Mouse (Mus musculus) right cerebral cortex, postnatal 36 days (tissue): ENCODE measurements around the gene Ift172.
A peak's percentile ranks its signal among the peaks of the same experiment; 100 is the strongest.

Experiments
- DNase-seq, 2 experiments: peaks; one replicate each; pipeline ENCODE4 v3.0.0; 2022; ENCODE audit warnings: low spot score in 2 of 2, mixed read lengths in 1 of 2

The Ift172 gene

DNA sequence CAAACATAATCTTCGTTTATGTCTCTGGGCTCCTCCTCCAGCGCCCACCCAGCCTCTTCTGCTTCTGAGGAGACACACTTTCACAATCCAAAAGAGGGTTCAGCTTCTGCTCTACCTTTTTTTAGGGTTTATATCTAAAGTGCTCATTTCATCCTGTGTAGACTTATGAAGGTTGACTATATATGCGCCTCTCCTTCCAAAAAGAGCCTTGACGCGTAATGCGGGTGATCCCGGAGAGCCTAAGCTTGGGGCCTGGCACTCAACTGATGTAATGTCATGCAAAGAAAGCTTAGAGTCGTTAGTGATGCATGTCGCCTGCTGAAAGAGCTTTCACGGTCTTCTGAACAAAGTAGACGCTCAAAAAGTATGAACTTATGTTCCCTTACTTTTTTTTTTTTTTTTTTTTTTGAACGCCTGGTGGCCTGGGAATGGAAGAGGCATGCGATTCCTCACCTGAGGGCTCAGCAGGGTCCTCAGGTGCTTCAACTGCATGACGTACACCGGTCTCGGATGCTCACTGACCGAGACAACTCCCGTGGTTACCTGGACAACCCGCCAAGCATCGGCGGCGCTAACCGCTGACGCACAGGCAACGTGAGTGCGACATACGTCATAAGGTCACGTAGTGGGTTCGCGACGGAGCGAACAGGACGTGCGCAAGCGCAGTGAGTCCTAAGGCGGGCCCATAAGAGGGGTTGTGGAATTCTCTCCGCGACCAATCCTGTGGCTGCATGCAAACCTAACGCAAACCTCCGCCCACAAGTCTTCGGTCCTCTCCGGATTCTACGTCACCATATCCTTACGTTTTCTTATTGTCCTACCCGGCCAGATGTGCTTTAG is at the start of gene Ift172:
Ift172 (minus strand) TSS at position 596 of the 840 bp plus-strand sequence.
- DNase-seq: peak; percentile 95 to 97

DNA sequence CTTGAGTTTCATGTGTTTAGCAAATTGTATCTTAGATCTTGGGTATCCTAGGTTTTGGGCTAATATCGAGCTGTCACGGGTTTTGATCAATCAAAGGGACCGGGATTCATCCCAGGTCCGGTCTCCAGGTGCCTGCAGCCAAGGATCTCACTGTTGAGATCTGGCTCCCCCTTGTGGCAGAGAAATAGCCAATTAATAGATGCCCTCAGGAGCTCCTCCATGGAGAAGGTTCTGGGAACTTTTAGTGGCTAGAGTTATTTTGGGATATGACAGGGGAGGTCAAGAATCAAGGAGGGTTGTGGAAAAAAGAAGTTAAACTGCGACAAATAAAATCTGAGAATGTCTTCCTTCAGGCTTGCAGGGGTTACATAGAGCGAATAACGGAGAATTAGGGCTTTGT is 37.3 kb upstream of the Ift172 start:
- peak; percentile 11 to 36 for DNase-seq

DNA sequence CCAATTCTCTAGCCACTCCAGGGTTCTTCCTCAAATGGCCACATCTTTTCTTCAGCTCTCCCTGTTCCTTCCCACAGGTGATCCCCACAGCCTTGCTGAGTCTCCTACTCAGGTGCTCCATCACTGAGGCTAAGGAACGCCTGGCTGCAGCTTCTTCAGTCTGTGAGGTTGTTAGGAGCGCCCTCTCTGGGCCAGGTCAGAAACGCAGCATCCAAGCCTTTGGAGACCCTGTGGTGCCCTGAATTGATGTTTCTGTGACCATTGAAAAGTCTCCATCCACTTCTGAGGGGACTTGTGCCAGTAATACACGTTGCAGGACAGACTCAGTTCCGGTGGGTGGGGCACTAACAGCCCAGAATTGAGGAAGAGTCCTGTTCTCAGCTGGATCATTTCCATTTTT is 35.9 kb upstream of the Ift172 start:
- DNase-seq: no peak

DNA sequence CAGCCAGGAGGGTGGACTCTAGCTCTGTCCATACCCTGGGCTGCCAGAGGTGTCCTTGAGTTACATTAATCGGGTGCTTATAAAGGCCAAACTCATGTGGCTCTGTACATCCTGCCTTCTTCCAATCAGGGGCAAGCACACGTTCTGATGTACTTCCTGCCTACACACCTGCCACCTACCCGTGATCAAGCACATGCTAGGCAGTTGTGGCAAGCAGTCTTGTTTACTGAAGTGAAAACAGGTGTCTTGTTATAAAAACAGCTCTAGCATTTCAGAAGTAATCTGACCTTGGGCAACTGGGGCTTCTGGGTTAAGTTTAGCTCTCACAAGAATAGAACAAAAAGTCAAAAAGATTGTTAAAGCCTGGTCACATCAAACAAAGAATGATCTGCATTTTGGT is 33.2 kb upstream of the Ift172 start:
- no peak for DNase-seq

DNA sequence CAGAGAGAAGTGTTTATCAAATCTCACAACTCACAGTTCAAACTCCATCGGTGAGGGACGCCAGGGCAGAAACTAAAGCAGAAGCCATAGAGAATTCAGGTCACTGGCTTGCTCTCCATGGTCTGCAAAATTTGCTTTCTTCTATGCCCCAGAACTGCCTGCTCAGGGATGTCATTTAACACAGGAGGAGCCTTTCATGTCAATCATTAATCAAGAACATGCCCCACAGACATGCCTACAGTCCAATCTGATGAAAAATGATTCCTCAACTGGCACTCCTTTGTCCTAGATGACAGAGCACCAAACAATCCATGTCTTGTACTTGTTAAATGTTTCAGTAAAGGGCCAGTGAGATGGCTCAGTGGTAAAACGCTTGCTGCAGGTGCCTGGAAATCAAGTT is 31.9 kb upstream of the Ift172 start:
- no peak for DNase-seq

DNA sequence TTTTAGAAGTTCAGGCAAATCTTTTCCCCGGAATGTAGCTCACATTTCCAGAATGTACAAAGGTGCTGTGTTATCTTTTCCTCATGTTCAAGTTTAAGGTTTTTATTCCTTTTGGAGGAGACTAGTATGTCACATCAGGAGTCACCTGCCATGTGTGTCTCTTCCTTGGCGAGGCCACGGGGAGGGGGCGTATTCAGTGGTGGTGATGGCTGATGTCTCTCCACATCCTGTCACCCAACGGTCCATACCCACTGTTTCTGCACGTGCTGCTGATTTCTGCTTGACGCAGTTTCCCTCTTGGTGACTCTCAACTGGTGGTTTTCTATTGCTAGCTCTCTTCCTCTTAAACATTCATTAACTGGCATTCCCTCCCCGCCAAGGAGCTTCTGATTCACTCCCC is 21.9 kb upstream of the Ift172 start:
- no peak for DNase-seq

DNA sequence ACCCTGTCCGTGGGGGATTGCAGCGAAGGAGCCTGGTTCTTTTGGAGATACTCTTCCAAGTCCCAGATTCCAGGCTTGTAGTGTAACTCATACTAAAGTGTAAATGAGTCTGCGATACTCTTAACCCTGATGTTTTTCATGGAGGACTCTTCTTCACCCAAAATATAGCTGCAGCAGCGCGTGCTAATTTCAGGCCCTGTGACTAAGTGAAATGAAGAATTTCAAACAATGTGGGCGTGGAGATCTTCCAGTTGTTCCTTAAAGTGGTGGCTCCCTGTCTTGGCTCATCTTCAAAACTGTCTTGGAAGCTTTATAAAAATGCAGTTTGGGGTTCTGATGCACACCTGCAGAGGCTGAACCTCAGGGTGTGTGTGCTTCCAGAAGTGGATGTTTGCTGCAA is 12.2 kb upstream of the Ift172 start:
- DNase-seq: no peak

DNA sequence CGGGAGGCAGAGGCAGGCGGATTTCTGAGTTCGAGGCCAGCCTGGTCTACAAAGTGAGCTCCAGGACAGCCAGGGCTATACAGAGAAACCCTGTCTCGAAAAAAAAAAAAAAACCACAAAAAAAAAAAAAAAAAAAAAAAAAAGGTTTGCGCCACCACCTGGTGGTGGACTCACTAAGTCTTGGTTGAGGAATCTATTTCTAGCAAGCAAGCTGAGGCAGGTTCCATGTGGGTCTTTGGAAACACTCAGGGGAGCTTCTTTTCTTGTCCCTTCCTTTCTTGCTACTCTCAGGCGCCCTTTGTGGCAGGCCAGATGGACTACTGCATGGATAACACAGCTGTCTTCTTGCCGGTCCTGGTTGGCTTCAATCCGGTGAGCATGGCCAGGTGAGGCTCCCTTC is 10.9 kb upstream of the Ift172 start:
- no peak for DNase-seq

DNA sequence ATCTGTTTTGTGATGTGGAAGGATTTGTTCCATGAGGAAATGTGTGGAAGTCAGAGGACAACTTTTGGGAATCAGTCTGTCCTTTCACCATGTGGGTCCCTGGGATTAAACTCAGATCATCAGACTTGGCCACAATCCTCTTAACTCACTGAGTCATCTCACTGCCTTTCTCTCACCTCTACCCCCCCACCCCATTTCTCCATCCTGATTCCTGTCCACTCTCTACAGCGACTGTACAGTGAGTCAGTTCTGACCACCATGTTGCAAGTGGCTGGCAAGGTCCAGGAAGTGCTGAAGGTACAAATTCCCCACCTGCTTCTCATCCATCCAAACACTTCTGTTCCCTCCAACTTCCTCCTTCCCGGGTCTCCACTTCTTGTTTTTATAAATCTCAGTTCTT is 7.6 kb upstream of the Ift172 start:
- DNase-seq: no peak

DNA sequence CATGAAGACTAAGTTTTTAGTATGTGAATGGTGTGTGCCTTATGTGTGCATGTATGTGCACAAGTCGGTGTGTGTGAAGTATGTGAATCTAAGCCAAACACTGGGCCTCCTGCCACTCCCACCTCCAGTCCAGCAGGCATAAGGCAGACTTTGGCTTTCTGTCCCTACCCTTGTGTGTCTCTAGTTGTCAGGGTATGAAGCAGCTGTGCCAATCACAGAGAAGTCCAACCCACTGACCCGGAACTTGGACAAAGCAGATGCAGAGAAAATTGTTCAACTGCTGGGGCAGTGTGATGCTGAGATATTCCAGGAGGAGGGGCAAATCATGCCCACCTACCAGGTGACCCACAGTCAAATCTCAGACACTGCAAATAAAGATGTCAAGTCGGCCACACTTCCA is 7.1 kb upstream of the Ift172 start:
- no peak for DNase-seq

DNA sequence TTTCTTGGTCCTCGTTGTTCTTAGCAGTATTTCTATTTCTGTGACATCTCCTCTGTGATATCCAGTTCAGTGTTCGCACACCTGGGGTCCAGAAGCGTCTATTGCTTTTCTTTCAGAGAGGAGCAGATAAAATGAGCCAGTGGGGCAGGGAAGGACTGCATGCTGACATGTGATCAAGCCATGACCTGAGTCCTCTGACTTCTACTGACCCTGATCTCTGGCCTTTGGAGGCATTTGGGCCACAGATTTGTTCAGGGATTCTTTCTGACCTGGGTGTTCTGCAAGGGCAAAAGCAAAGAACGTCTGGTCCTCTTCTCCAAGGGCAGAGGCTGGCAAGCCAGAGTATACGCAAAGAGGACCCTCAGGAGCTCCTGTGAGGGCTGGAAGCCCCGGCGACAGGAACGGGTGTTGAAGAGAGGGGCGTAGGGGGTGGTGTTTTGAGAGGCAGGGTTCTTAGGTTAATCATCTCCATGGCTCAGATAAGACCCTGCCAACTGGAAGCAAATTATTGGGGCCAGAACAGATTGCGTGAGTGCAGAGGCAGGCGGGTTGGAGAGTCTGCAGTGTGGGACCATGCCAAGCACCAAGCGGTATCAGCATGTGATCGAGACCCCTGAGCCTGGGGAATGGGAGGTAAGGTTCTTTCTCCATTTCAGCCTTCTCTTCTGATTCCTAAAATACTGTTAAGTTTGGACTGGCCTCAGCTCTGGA is 6.3 kb upstream of the Ift172 start, which contains the start of gene Gckr:
Gckr (plus strand) TSS at position 397 of the 711 bp plus-strand sequence.
- DNase-seq: no peak

DNA sequence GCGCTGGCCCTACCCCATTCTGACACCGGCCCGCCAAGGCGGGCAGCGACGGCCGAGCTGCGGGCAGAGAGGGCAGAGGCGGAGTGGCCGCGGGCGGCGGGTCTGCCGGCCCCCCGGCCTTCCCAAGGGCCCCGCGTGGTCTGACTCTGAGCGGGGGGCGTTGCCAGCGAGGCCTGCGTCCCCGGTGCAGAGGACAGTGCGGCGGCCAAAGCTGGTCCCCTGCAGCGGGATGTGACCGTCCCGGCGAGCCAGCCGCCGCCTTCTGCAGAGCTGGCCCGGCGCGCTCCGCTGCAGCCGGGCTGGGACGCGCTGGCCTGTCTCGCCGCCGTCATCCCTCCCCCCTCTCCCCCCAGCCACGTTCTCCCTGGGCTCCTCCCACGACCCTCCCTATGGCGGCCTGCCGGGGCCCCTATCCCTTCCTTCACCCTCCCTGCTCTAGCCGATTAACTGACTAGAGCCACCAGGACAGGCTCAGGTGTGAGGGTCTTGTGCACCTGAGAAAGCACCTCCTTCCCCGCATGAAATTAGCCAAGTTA is 4.8 kb upstream of the Ift172 start, which contains the start of gene Fndc4:
Fndc4 (minus strand) TSS at position 475 of the 536 bp plus-strand sequence.
- DNase-seq: no peak

DNA sequence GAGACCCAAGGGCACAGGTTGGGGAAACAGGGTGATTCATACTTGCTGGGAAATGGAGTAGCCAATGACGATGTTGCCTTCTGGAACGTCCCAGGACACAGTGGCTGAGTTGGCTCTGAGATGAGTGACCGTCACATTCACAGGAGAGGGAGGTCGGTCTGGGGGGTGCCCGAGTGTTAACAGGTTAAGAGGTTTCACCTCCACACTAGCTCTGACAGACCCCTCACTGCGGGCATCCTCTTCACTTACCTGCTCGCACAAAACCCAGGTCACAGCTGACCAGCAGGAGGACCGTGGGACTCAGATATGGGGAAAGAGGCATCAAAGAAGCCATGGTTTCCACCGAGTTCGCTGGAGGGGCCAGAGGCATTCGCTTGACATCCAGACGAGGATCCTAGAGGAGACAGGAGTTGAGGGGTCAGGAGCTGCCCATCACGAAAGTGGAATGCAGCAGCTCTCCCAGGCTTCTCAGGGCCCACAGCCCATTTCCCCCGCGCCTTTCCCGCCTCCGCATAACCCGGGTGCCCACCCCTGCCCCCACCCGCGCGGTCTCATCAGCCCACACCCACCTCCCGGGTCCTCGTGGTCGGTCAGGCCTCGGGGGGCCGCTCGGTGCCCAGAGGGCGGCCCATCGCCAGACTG is 4.2 kb upstream of the Ift172 start:
- DNase-seq: no peak

DNA sequence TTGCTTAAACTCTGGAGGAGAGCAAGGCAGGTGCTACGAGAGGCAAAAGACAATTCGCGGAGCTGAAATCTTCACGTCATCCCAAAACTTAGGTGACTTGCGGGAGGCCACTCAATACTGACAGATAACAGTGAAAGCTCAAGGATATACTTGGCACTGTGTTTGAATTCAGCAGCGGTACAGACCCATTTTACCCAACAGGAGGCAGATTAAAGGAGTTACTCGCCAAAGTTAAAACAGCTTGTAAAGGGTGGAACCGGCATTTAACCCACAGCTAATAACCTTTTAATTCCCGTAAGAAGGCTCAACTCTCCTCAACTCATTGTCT is 409 bp upstream of the Ift172 start:
- no peak for DNase-seq

DNA sequence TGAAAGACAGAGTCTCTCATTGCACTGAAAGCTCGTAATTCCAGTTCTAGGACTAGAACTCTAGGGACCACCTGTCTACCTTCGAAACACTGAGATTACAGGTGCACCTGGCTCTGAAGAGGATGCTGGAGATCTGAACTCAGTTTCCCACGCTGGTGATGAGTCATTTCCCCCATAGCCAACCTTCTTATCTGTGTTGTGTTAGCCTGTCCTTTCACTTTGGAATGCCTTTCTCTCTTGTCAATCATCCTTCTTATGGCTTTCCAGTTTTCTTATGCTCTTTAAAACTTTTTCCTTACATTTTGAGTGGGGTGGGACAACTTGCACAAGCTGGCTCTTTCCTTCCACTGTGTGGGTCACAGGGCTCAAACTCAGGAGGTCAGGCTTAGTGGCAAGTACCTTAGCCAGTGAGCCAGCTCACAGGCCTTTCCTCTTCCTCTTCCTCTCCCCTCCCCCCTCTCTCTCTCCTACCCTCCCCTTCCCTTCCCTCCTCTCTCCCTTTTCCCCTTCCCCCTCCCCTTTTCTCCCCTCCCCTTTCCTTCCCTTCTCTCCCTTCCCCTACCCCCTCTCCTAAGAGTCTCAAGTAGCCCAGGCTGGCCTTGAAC is 1.2 kb downstream of the Ift172 start:
- no peak for DNase-seq

DNA sequence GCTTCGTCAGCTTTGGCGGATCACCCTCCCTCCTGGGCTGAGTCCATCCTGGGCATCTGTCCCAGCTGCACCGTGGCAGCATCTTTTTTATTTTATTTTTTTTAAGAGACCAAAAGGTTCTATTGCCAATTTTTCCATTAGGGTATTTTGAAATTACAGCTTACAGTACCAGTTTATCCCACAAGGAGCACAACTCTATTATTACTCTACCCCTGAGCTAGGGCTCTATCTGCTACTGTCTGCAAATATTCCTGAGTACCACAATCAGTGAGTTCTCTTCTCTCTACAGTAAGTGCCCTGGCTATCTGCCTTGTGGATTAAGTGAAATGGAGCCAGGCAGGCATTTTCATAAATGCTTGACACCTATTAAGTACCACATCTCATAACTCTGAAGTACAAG is 2.3 kb downstream of the Ift172 start:
- DNase-seq: no peak

DNA sequence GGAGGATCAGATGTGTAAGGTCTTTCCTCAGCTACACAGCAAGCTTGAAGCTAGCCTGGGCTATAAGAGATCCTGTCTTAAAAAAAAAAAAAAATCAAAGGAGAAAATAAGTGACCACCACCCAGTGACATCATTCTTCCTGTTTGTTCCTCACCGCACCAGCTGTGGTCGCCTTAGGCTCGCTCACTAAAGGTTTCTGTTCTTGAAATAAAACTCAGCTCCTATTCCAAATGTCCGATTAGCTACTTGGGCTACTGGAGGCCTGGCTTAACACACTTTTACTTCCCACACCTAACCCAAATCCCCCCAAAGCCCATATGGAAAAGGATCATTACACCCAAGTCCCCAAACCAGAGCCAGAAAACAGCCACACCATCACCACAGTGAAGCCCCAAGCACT is 2.7 kb downstream of the Ift172 start:
- no peak for DNase-seq

DNA sequence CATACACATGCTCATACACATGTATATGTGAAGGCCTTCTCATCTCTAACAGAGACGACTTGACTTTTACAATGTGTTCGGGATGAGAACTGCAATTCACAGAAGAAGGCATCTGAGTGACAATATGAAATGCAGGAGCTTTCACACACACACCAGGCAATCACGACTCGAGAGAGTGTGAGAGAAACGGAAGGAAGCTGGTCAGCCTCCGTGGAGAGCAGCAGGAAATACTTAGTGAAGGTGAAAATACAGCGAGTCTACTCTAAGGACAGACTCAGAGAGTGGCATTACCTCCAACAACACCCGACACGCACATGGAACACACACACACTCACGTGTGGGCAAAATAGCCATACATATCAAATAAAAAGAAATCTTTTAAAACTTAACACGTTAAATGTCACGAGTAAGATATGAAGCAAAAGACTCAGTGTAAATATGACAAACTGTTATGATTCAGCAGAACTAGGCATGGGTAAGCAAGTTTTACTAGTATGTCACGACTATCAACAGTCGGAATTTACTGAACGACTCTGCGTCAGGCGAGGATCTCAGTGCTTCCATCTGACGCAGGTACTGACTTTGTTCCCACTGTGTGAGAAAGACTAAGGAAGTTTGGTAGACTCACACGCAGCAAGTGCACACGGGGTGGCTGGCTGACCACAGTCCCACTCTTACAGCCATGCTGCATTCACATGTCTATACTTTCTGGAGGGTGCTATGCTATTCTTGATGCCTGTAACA is 11.5 kb downstream of the Ift172 start:
- DNase-seq: no peak

DNA sequence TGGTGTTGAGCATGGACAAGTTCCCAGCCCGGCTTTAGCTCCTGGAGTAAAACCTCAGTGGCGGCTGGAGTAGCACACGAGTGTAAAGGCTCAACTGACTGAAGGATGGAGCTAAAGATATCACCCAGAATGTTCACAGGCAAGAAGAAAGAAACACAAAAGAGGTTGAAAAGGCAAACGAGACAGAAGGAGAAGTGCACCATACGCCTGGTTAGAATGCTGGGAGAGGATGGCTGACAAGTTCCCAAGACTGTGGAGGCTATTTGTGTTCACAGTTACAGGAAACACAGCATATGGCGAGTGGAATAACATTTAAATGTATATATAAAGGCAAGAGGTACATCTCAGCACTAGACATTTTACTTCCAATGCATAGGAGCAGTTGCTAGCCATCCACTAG is 17.9 kb downstream of the Ift172 start:
- no peak for DNase-seq

DNA sequence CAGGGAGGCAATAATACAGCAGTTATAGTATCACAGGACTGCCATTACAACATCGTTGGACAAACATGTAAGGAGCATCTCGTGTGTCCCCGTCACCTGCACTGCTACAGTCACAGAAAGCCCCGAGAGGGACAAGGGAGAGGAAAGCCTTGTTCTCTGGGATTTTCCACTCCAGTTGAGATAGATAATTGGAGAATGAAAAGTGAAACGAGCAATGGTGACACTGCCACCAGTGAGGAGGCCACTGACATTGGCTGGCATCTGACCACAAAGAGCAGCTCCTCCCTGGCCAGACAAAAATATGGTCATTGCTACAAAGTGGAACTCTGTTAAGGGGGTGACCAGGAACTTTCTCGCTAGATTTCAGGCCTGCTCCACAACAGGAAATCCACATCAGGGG is 23.2 kb downstream of the Ift172 start:
- no peak for DNase-seq

DNA sequence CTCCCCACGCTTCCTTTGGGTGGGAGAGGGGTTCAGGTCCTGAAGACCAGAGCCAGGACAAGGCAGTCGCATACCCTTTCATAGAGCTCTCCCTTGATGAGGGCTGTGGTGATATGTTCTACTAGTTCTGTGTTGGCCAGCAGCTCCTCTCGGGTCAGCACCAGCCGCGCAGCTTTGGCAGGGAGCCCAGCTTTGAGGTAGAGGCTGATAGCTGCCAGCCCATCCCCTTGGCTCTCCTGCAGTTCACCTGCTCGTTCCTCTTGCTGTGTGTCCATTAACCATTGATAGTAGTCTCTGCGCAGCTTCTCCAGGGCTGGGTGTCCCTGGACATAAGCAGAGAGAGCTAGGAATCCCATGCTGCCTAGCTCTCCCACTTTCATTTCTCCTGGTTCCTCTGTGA is 24.8 kb downstream of the Ift172 start:
- DNase-seq: no peak
